28 mouse cellular contexts compared by ENCODE assay signal in the genomic region with DNA sequence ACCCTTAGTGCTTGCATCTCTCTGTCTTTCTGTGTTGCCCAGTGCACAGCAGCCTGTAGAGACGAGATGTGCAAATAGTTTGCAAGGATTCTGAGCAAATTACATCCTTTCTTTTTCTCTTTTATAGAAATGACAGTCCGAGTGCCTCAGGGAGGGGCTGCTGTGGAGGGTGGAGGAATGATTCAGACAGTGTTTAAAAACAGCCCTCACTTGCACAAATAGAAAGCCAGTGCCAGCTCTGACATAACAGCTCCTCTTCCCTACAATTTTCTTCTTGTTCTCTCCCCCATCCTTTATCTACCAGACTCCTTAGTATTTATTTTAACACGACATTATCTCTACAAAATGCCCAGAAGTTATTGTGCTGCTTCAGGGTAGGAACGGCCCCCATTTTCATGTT. TPM values are rescaled to one million over a fixed set of nuclear protein-coding genes. Genes with fewer than 3 reads are reported as not detected.
DNase-seq lines count a peak whose midpoint lies in the region; ATAC-seq and TF ChIP-seq lines count a peak whose summit lies in the region.
"Had no signal": no experiment of that assay in that cellular context is flagged by ENCODE, and none has a peak within 500 bp of the region (broad histone marks: within the 10 kb centered on the region; RNA-seq: fewer than 3 reads in every experiment).

No protein-coding gene starts in this region.

- no peak for TF ChIP-seq CTCF in left cerebral cortex, adult 2 months (IDR thresholded peaks at IDR 0.05)

- WGBS in hindbrain, embryonic 12.5 days: 68% methylated on average over 4 of the region's 4 CpGs

- peak; percentile 3 for DNase-seq in lung, postnatal 10 days
- no peak for DNase-seq in lung, postnatal 4 days
- peak; percentile 32 to 35 for DNase-seq in left cerebral cortex, adult 2 months (ENCODE audit: extremely low spot score in 1 of 2, low spot score in 2 of 2)
- DNase-seq in right cerebral cortex, adult 2 months (ENCODE audit: low spot score in 2 of 2): peak; percentile 55 to 65
- no peak for DNase-seq in adipocyte (ENCODE audit: low spot score)
- DNase-seq in thymus, postnatal 10 days (ENCODE audit: low spot score in 2 of 2): no peak
- DNase-seq: adrenal gland, adult 8-10 months; cerebellum, adult 11 months; cerebellum, postnatal 36 days; kidney, adult 11 months; kidney, postnatal 10 days; liver, postnatal 0 days; lung, postnatal 14 days; midbrain, embryonic 14.5 days; thymus, adult 18-20 months had no signal

- H3K9me3 ChIP-seq in hindbrain, embryonic 12.5 days (replicated peaks): no peaks in the 10 kb centered on the region
- H3K9me3 ChIP-seq: embryonic facial prominence, embryonic 15.5 days; limb, embryonic 10.5 days; neural tube, embryonic 13.5 days had no signal

- no peak overlapping the region for H3K4me2 ChIP-seq in hindbrain, embryonic 12.5 days (replicated peaks)
- H3K4me2 ChIP-seq: embryonic facial prominence, embryonic 15.5 days; neural tube, embryonic 13.5 days had no signal

- ATAC-seq in hindbrain, embryonic 12.5 days (ENCODE audit: low FRiP score): no peak
- ATAC-seq: liver, postnatal 0 days had no signal

- H3K36me3 ChIP-seq in hindbrain, embryonic 12.5 days: no peaks in the 10 kb centered on the region
- H3K36me3 ChIP-seq: embryonic facial prominence, embryonic 15.5 days; hindbrain, embryonic 10.5 days; limb, embryonic 10.5 days; neural tube, embryonic 13.5 days had no signal

- no peak overlapping the region for H3K4me3 ChIP-seq in left cerebral cortex, adult 2 months
- no peak overlapping the region for H3K4me3 ChIP-seq in hindbrain, embryonic 12.5 days
- H3K4me3 ChIP-seq: embryonic facial prominence, embryonic 15.5 days; hindbrain, embryonic 10.5 days; limb, embryonic 10.5 days; megakaryocyte, embryonic 14.5 days; neural tube, embryonic 13.5 days had no signal

- H3K4me1 ChIP-seq in hindbrain, embryonic 12.5 days: no peaks in the 10 kb centered on the region
- H3K4me1 ChIP-seq: embryonic facial prominence, embryonic 15.5 days; hindbrain, embryonic 10.5 days; limb, embryonic 10.5 days; megakaryocyte, embryonic 14.5 days had no signal

- H3K9ac ChIP-seq in hindbrain, embryonic 12.5 days: no peak overlapping the region
- H3K9ac ChIP-seq: embryonic facial prominence, embryonic 15.5 days; liver, postnatal 0 days; neural tube, embryonic 13.5 days had no signal

- no peak overlapping the region for H3K27ac ChIP-seq in left cerebral cortex, adult 2 months
- H3K27ac ChIP-seq in hindbrain, embryonic 12.5 days: no peak overlapping the region
- H3K27ac ChIP-seq: embryonic facial prominence, embryonic 15.5 days; hindbrain, embryonic 10.5 days; limb, embryonic 10.5 days; neural tube, embryonic 13.5 days had no signal

- intact Hi-C loops in left cerebral cortex, adult 2 months (cut with DNase I): loop anchor here (10.0 kb wide), 1 partner anchor 864 kb away; no protein-coding TSS in a partner anchor

- H3K27me3 ChIP-seq in hindbrain, embryonic 12.5 days: no peaks in the 10 kb centered on the region
- H3K27me3 ChIP-seq: embryonic facial prominence, embryonic 15.5 days; megakaryocyte, embryonic 14.5 days; neural tube, embryonic 13.5 days had no signal

RNA-seq across cellular contexts. Expression of a gene that starts 21.4 kb away (rescaled TPM):
- not detected for total RNA-seq in left cerebral cortex, adult 2 months (2021)
- polyA plus RNA-seq in hindbrain, embryonic 12.5 days (2016; fragmentation: Nextera tagmentation; extraction: Ambion mirVana): not detected in 2 replicates
- total RNA-seq: adrenal gland, adult 8-10 months; gastrocnemius, adult 18-20 months; gastrocnemius, postnatal 4 days; layer of hippocampus, adult 8-10 months; liver, adult 2 months had no signal
- polyA plus RNA-seq: embryonic facial prominence, embryonic 15.5 days; heart, postnatal 0 days; hindbrain, embryonic 10.5 days; limb, embryonic 10.5 days; liver, adult 2 months; liver, postnatal 0 days; midbrain, embryonic 14.5 days; neural tube, embryonic 13.5 days; stomach, embryonic 14.5 days; urinary bladder, adult 2 months had no signal

Comparison
In these comparisons a context has a peak if more than half of its experiments do, and no peak if none do; other contexts are left out.
1. DNase-seq: peak in lung, postnatal 10 days (single experiment), left cerebral cortex, adult 2 months (2 of 2) and right cerebral cortex, adult 2 months (2 of 2); none in lung, postnatal 4 days (0 of 2), adipocyte (single experiment) and thymus, postnatal 10 days (0 of 2).